12 mouse cellular contexts compared by ENCODE assay signal in genomic region chr12:9338801-9339231, GRCm38 (mm10).
DNase-seq lines count a peak whose midpoint lies in the region; ATAC-seq and TF ChIP-seq lines count a peak whose summit lies in the region.
"Had no signal": no experiment of that assay in that cellular context is flagged by ENCODE, and none has a peak within 500 bp of the region (broad histone marks: within the 10 kb centered on the region; RNA-seq: fewer than 3 reads in every experiment).

No protein-coding gene starts in this region.

- peak; percentile 25 for DNase-seq in lung, embryonic 14.5 days
- DNase-seq in lung, adult 2 months: no peak
- DNase-seq in frontal cortex, postnatal 36 days (ENCODE audit: low spot score in 2 of 2): peak; percentile 1 to 11
- DNase-seq in neural tube, embryonic 11.5 days (ENCODE audit: low spot score): peak; percentile 47
- no peak for DNase-seq in spleen, adult 12 weeks (ENCODE audit: low spot score)
- DNase-seq in thymus, postnatal 36 days: no peak
- DNase-seq: cerebellum, postnatal 36 days; thymus, adult 18-20 months had no signal

- no peaks in the 10 kb centered on the region for H3K4me1 ChIP-seq in forebrain, embryonic 13.5 days
- H3K4me1 ChIP-seq in forebrain, embryonic 12.5 days: no peaks in the 10 kb centered on the region
- peaks cover 6% of the 10 kb centered on the region; the same call in 1 of the 2 replicates for H3K4me1 ChIP-seq in lung, embryonic 14.5 days (ENCODE audit: insufficient read depth)
- H3K4me1 ChIP-seq in lung, adult 2 months (ENCODE audit: control insufficient read depth, insufficient read depth, low read length): no peaks in the 10 kb centered on the region; the same call in 1 of the 2 replicates
- no peaks in the 10 kb centered on the region for H3K4me1 ChIP-seq in neural tube, embryonic 11.5 days (ENCODE audit: control insufficient read depth, insufficient read depth, low read length)
- H3K4me1 ChIP-seq: hindbrain, embryonic 13.5 days; liver, embryonic 15.5 days had no signal

- H3K9ac ChIP-seq in forebrain, embryonic 13.5 days: no peak overlapping the region
- H3K9ac ChIP-seq in forebrain, embryonic 12.5 days: no peak overlapping the region
- no peak overlapping the region for H3K9ac ChIP-seq in lung, embryonic 14.5 days
- no peak overlapping the region for H3K9ac ChIP-seq in neural tube, embryonic 11.5 days (ENCODE audit: low read length)
- H3K9ac ChIP-seq: hindbrain, embryonic 13.5 days; liver, embryonic 15.5 days had no signal

- TF ChIP-seq POLR2A in lung, adult 2 months (IDR thresholded peaks at IDR 0.05; ENCODE audit: borderline replicate concordance, extremely low read depth, low read depth, low read length): no peak

- ATAC-seq in forebrain, embryonic 13.5 days: peak; percentile 43; the same call in 1 of the 2 replicates
- ATAC-seq in forebrain, embryonic 12.5 days (ENCODE audit: low FRiP score): no peak
- no peak for ATAC-seq in lung, embryonic 14.5 days (ENCODE audit: insufficient read depth)
- no peak for ATAC-seq in neural tube, embryonic 11.5 days (ENCODE audit: insufficient read depth, low FRiP score, low TSS enrichment)

- no peak for TF ChIP-seq CTCF in lung, embryonic 14.5 days (IDR thresholded peaks at IDR 0.05; ENCODE audit: low read depth)
- no peak for TF ChIP-seq CTCF in lung, adult 2 months (IDR thresholded peaks at IDR 0.05; ENCODE audit: insufficient read depth, low read length)

- H3K36me3 ChIP-seq in forebrain, embryonic 13.5 days (ENCODE audit: poor library complexity, severe bottlenecking): no peaks in the 10 kb centered on the region
- H3K36me3 ChIP-seq in forebrain, embryonic 12.5 days (replicated peaks): no peaks in the 10 kb centered on the region
- no peaks in the 10 kb centered on the region for H3K36me3 ChIP-seq in lung, embryonic 14.5 days (ENCODE audit: insufficient read depth)
- H3K36me3 ChIP-seq in neural tube, embryonic 11.5 days (ENCODE audit: control insufficient read depth, insufficient read depth, low read length): no peaks in the 10 kb centered on the region
- H3K36me3 ChIP-seq: hindbrain, embryonic 13.5 days; liver, embryonic 15.5 days had no signal

- WGBS in forebrain, embryonic 13.5 days: 55% methylated on average over 7 of the region's 7 CpGs
- WGBS in forebrain, embryonic 12.5 days: 58% methylated on average over 7 of the region's 7 CpGs
- 33% methylated on average over 7 of the region's 7 CpGs for WGBS in lung, embryonic 14.5 days
- WGBS in lung, adult 2 months: 35% methylated on average over 7 of the region's 7 CpGs
- 44% methylated on average over 7 of the region's 7 CpGs for WGBS in neural tube, embryonic 11.5 days

- H3K4me3 ChIP-seq in forebrain, embryonic 13.5 days: no peak overlapping the region
- H3K4me3 ChIP-seq in forebrain, embryonic 12.5 days (replicated peaks): no peak overlapping the region
- no peak overlapping the region for H3K4me3 ChIP-seq in lung, embryonic 14.5 days (ENCODE audit: low read depth, low read length)
- no peak overlapping the region for H3K4me3 ChIP-seq in lung, adult 2 months (replicated peaks; ENCODE audit: extremely low read depth, low read depth, low read length)
- H3K4me3 ChIP-seq in neural tube, embryonic 11.5 days (ENCODE audit: low read depth, low read length): no peak overlapping the region
- H3K4me3 ChIP-seq: hindbrain, embryonic 13.5 days; liver, embryonic 15.5 days had no signal

- H3K27me3 ChIP-seq in forebrain, embryonic 13.5 days: no peaks in the 10 kb centered on the region
- no peaks in the 10 kb centered on the region for H3K27me3 ChIP-seq in forebrain, embryonic 12.5 days
- no peaks in the 10 kb centered on the region for H3K27me3 ChIP-seq in lung, embryonic 14.5 days (ENCODE audit: insufficient read depth, low read length)
- no peaks in the 10 kb centered on the region for H3K27me3 ChIP-seq in neural tube, embryonic 11.5 days (ENCODE audit: control insufficient read depth, insufficient read depth, low read length)
- H3K27me3 ChIP-seq: hindbrain, embryonic 13.5 days; liver, embryonic 15.5 days had no signal

- no peak overlapping the region for H3K4me2 ChIP-seq in forebrain, embryonic 13.5 days
- H3K4me2 ChIP-seq in forebrain, embryonic 12.5 days: no peak overlapping the region
- H3K4me2 ChIP-seq in lung, embryonic 14.5 days: no peak overlapping the region; the same call in 1 of the 2 replicates
- H3K4me2 ChIP-seq in neural tube, embryonic 11.5 days (ENCODE audit: low read depth): no peak overlapping the region
- H3K4me2 ChIP-seq: hindbrain, embryonic 13.5 days; liver, embryonic 15.5 days had no signal

- H3K9me3 ChIP-seq in forebrain, embryonic 13.5 days (replicated peaks): no peaks in the 10 kb centered on the region
- H3K9me3 ChIP-seq in forebrain, embryonic 12.5 days: no peaks in the 10 kb centered on the region
- H3K9me3 ChIP-seq in lung, embryonic 14.5 days (ENCODE audit: low read depth, low read length): no peaks in the 10 kb centered on the region
- no peaks in the 10 kb centered on the region for H3K9me3 ChIP-seq in neural tube, embryonic 11.5 days (ENCODE audit: control insufficient read depth, low read length)
- H3K9me3 ChIP-seq: hindbrain, embryonic 13.5 days; liver, embryonic 15.5 days had no signal

- H3K27ac ChIP-seq in forebrain, embryonic 13.5 days: no peak overlapping the region
- no peak overlapping the region for H3K27ac ChIP-seq in forebrain, embryonic 12.5 days
- H3K27ac ChIP-seq in lung, embryonic 14.5 days (ENCODE audit: low read depth): no peak overlapping the region
- no peak overlapping the region for H3K27ac ChIP-seq in neural tube, embryonic 11.5 days (ENCODE audit: low read depth, low read length)
- H3K27ac ChIP-seq: hindbrain, embryonic 13.5 days; liver, embryonic 15.5 days had no signal

Comparison
In these comparisons a context has a peak if more than half of its experiments do, and no peak if none do; other contexts are left out.
1. DNase-seq: peak in lung, embryonic 14.5 days (single experiment), frontal cortex, postnatal 36 days (2 of 2) and neural tube, embryonic 11.5 days (single experiment); none in lung, adult 2 months (single experiment), spleen, adult 12 weeks (single experiment) and thymus, postnatal 36 days (0 of 2).